Mouse (Mus musculus): ENCODE measurements around the gene Lepr.

GRCm38 (mm10) chr4:101707953-101708352 lies 9.3 kb upstream of the Lepr start:
- TF ChIP-seq CTCF (IDR thresholded peaks at IDR 0.05; ENCODE audit: extremely low read depth, insufficient read length, insufficient replicate concordance, low read depth, low read length) (no peak), POLR2A (IDR thresholded peaks at IDR 0.05; ENCODE audit: low read depth, low read length) (no peak)
